Mouse (Mus musculus): ENCODE measurements around the gene Maf.

The Maf gene

GRCm38 (mm10) chr8:115703056-115703455, 4.5 kb downstream of the Maf start:
- no peak for DNase-seq

GRCm38 (mm10) chr8:115701001-115701400, 6.6 kb downstream of the Maf start:
- no peak for DNase-seq

- no peak for DNase-seq
These were observed 8.4 kb downstream of the Maf start for GRCm38 (mm10) chr8:115699151-115699550.

- DNase-seq = no peak
These were observed 10.2 kb downstream of the Maf start for GRCm38 (mm10) chr8:115697410-115697809.

GRCm38 (mm10) chr8:115696661-115697060, 10.9 kb downstream of the Maf start:
- no peak for DNase-seq

GRCm38 (mm10) chr8:115687349-115687748, 20.2 kb downstream of the Maf start:
- no peak for DNase-seq

GRCm38 (mm10) chr8:115683309-115683708, 24.3 kb downstream of the Maf start:
- no peak for DNase-seq

- no peak for DNase-seq
These were observed 28.1 kb downstream of the Maf start for GRCm38 (mm10) chr8:115679539-115679938.

GRCm38 (mm10) chr8:115664866-115665265, 42.7 kb downstream of the Maf start:
- no peak for DNase-seq

- DNase-seq = peak in 1 of 2 experiments; percentile 2
These were observed 57.5 kb downstream of the Maf start for GRCm38 (mm10) chr8:115650110-115650521.

GRCm38 (mm10) chr8:115645139-115645538, 62.5 kb downstream of the Maf start:
- no peak for DNase-seq

GRCm38 (mm10) chr8:115641936-115642335, 65.7 kb downstream of the Maf start:
- no peak for DNase-seq

- DNase-seq = no peak
These were observed 67.6 kb downstream of the Maf start for GRCm38 (mm10) chr8:115639951-115640350.

- DNase-seq = no peak
These were observed 70.8 kb downstream of the Maf start for GRCm38 (mm10) chr8:115636751-115637150.
